Mouse (Mus musculus): ENCODE measurements around the gene Prdm16. TPM values are rescaled to one million over a fixed set of nuclear protein-coding genes. Genes with fewer than 3 reads are reported as not detected.

The Prdm16 gene
- polyA plus RNA-seq (2015; fragmentation: Nextera tagmentation; extraction: Ambion mirVana), result 16.9 and 17.5 TPM in 2 replicates

DNA sequence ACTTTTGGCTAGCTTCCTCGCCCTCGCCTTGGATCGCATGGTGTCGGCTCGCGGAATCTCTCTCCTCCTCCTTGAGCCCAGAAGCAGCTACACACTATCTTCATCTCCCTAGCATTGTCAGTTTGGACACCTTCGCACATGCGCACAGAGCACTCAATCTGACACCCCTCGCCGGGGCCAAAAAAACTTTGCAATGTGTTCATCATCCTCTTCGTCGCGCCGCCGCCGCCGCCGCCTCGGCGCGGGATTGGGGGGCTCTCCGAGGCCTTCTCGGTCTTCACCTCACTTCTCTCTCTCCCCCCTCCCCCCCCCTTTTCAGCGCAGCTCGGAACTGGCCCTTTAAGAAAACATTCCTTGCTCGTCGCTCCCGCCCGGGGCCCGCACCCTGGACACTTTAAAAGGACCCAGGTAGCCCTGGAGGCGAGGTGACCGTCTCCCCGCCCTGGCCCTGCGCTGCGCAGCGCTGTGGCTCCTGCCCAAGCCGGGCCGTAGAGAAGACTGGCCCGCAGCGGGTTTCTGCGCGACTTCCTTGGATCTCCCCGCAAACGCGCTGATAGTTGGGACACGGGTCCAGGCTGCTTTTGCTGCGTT, at the start of gene Prdm16:
Prdm16 (minus strand) TSS at position 153 of the 591 bp plus-strand sequence.
- Histone ChIP-seq H3K27me3 (peaks cover 81% of the 10 kb centered on the region), H3K4me1 (peaks cover 64% of the 10 kb centered on the region), H3K36me3 (no peaks in the 10 kb centered on the region), H3K9me3 (no peaks in the 10 kb centered on the region), H3K27ac (peak within 1 kb of the TSS; percentile 97), H3K9ac (peak within 1 kb of the TSS; percentile 68), H3K4me3 (peak within 1 kb of the TSS; percentile 70), H3K4me2 (peak within 1 kb of the TSS; percentile 85)
- peak; percentile 40; the same call in 1 of the 2 replicates for ATAC-seq (ENCODE audit: insufficient number of reproducible peaks, low FRiP score, low TSS enrichment, low read depth)
- under 1% methylated on average over 47 of the region's 47 CpGs for WGBS

DNA sequence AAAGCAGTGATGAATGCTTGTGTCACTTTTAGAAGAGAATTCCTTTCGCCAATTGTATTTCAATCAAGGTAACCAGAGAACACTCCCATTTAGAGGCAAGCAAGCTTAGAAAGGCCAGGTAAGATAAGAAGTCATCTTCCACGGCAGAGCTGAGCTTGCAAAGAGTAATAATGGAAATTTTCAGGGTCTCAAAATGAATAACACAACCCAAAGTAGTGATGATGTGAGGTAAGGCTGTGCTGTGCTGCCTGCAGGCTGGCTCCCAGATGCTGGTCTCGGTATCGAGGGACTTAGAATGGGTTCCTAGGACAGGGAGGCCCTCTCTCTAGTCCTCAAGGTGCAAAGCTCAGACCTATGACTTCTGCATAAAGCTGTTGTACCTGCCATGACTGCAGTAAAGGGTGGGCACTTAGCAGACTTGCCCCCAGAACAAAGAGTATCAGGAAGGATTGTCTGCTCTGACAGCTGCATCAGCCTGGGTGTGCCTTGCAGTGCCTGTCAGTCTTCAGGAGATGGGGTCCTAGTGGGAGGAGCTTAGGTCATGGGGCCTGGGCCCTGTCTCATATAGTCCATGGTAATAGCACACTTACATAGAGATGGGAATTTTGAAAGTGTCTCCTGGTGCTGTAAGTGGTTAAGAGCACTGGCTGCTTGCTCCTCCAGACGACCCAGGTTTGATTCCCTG, 46.5 kb upstream of the Prdm16 start:
- H3K9me3 ChIP-seq, result no peaks in the 10 kb centered on the region

DNA sequence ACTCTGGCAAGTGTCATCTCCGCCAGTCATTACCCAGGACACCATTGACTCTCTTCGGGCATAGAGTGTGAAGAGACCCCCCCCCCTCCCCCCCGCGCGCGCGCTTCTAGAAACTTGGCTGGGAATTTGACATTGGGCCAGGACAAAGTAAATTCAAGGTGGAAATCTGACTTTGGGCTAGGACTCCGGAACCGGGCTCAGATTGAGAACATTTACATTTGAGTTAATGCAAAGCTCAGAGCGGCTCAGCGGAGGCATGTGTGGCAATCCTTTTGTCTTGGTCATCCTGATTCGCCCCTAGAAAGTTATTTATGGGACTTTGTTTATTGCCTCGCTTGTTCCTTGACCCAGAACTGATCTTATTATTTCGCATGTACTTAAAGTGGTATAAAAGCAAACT, 45.6 kb upstream of the Prdm16 start:
- no peaks in the 10 kb centered on the region for H3K9me3 ChIP-seq
- no peak overlapping the region for H3K4me2 ChIP-seq
- no peak for ATAC-seq (ENCODE audit: insufficient number of reproducible peaks, low FRiP score, low TSS enrichment, low read depth)
- WGBS, result 59% methylated on average over 14 of the region's 14 CpGs
- H3K4me1 ChIP-seq, result no peaks in the 10 kb centered on the region
- no peak overlapping the region for H3K4me3 ChIP-seq
- no peak overlapping the region for H3K9ac ChIP-seq
- no peaks in the 10 kb centered on the region for H3K36me3 ChIP-seq
- no peak overlapping the region for H3K27ac ChIP-seq
- 0 out of 2 replicates have a peak, but pooled peaks cover 6% of the 10 kb centered on the region for H3K27me3 ChIP-seq

More for the DNA sequence above, 46.5 kb upstream of the Prdm16 start:
- no peak for ATAC-seq (ENCODE audit: insufficient number of reproducible peaks, low FRiP score, low TSS enrichment, low read depth)
- WGBS, result 77% methylated on average over 5 of the region's 5 CpGs
- Histone ChIP-seq H3K4me2 (no peak overlapping the region), H3K9ac (no peak overlapping the region), H3K27ac (no peak overlapping the region), H3K36me3 (no peaks in the 10 kb centered on the region), H3K4me3 (no peak overlapping the region), H3K4me1 (no peaks in the 10 kb centered on the region), H3K27me3 (0 out of 2 replicates have a peak, but pooled peaks cover 11% of the 10 kb centered on the region)

DNA sequence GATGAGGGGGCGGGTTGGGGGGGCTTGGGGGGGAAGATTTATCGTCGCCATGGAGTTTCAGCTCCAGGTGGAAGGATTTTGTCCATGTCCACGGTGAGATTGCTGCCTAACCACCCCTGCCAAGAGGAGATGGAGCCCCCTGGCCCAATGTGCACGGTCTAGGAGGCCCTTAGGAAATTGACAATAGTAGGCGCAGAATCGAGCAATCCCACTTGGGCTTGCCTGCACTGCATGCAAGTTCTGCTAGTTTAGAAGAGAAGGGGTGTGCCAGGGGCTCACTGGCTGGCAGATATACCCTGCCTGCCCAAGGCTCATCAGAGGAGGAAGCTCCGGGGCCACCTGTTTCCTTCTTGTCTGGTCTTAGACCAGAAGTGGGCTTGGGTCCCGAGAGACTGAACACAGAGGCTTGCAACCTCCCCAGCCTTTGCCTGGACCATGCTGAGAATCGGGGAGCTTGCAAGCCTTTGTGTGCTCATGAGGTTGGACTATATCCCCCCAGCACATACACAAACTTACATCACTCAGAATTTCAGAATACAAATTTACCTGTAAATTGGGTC, 38.8 kb upstream of the Prdm16 start:
- no peak for ATAC-seq (ENCODE audit: insufficient number of reproducible peaks, low FRiP score, low TSS enrichment, low read depth)
- WGBS, result 53% methylated on average over 10 of the region's 10 CpGs
- no peak overlapping the region for H3K27ac ChIP-seq
- peaks cover 11% of the 10 kb centered on the region for H3K27me3 ChIP-seq
- no peaks in the 10 kb centered on the region for H3K9me3 ChIP-seq
- no peak overlapping the region for H3K4me2 ChIP-seq
- no peaks in the 10 kb centered on the region for H3K36me3 ChIP-seq
- peaks cover 35% of the 10 kb centered on the region for H3K4me1 ChIP-seq
- no peak overlapping the region for H3K4me3 ChIP-seq
- no peak overlapping the region for H3K9ac ChIP-seq

DNA sequence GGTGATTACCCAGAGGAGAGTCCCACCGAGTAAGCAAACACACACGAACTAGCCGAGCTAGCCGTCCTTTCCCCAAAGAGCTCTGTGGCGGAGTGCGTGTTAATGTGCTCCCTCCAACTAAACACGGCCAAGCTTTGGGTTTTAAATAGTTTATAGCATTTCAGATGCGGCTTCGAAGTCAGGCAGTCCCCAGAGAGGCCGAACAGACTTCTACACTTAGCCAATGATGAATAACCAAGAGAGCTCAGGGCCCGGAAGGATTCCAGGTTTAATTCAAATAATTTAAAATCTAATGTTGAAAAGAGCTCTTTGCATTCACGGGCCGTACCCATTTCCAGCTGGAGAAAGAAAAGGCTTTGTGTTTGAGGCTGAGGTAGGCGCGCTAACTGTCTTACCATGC, 38.3 kb upstream of the Prdm16 start:
- H3K4me1 ChIP-seq, result peaks cover 35% of the 10 kb centered on the region
- no peak overlapping the region for H3K9ac ChIP-seq
- H3K27me3 ChIP-seq, result peaks cover 11% of the 10 kb centered on the region
- peak overlapping the region; percentile 20; the same call in 1 of the 2 replicates for H3K4me2 ChIP-seq
- no peaks in the 10 kb centered on the region for H3K9me3 ChIP-seq
- no peaks in the 10 kb centered on the region for H3K36me3 ChIP-seq
- H3K27ac ChIP-seq, result no peak overlapping the region
- H3K4me3 ChIP-seq, result no peak overlapping the region
- WGBS, result 23% methylated on average over 15 of the region's 15 CpGs
- no peak for ATAC-seq (ENCODE audit: insufficient number of reproducible peaks, low FRiP score, low TSS enrichment, low read depth)

DNA sequence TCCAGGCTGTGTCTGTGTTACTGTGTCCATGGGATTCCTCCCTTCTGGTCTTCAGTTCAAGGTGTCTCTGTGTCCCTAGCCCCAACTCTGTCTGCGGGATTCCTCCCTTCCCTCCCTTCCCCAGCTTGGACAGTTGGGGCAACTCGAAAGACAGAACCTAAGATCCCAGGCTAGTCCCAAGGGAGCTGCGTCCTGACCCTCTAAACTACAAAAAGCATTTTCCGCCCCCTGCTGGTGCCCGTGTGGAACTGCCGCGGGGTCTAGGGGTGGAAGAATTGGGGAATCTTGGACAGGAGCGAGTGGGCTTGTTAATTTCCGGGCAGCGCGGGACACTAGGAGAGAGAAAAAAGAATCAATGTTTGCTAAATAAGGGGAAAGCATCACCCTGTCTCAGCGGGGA, 37.9 kb upstream of the Prdm16 start:
- Histone ChIP-seq H3K36me3 (no peaks in the 10 kb centered on the region), H3K4me2 (peak overlapping the region; percentile 20; the same call in 1 of the 2 replicates), H3K27me3 (peaks cover 8% of the 10 kb centered on the region), H3K27ac (no peak overlapping the region), H3K9me3 (no peaks in the 10 kb centered on the region), H3K9ac (no peak overlapping the region), H3K4me1 (peaks cover 35% of the 10 kb centered on the region), H3K4me3 (no peak overlapping the region)
- ATAC-seq (ENCODE audit: insufficient number of reproducible peaks, low FRiP score, low TSS enrichment, low read depth), result no peak
- WGBS, result 3% methylated on average over 12 of the region's 12 CpGs

DNA sequence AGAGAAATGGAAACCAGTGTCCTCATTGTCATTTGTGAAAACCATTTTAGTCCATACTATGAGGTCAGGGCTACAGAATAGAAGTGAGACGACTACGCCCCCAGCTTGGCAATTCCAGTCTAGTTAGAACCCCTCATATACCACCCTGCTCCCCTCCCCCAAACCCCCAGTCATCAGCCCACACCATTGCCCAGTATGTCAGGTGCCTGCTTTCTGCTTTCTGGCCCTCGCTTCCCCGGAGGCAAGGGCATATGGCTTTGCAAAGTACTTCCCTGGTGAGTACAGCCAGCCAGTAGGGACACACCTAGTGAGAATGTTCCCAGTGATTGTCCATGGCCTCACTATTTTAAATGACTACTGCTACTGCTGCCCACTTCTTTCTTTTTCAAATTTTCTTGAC, 37.3 kb upstream of the Prdm16 start:
- 70% methylated on average over 4 of the region's 4 CpGs for WGBS
- Histone ChIP-seq H3K27me3 (peaks cover 8% of the 10 kb centered on the region), H3K9me3 (no peaks in the 10 kb centered on the region), H3K4me1 (peaks cover 35% of the 10 kb centered on the region), H3K36me3 (no peaks in the 10 kb centered on the region), H3K4me2 (no peak overlapping the region), H3K9ac (no peak overlapping the region), H3K27ac (no peak overlapping the region), H3K4me3 (no peak overlapping the region)
- ATAC-seq (ENCODE audit: insufficient number of reproducible peaks, low FRiP score, low TSS enrichment, low read depth), result no peak

DNA sequence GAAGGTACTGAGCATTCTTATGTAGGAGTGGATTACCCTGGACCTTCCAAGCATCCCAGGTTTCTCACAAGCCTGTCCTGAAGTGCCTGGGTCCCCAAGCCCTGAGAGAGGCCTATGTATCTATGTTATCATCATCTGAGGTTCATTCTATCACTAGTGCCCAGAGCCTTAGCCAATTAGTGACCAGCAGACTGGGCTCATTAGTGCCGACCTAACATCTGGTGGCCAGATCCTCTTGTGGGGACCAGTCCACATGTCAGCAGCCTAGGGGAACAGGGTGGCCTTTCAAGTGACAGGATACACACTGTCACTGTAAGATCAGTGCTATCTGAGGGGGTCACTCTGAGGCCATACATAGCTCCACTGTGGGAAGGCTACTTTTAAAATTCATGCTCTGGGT, 35.4 kb upstream of the Prdm16 start:
- H3K9ac ChIP-seq, result no peak overlapping the region
- no peak for ATAC-seq (ENCODE audit: insufficient number of reproducible peaks, low FRiP score, low TSS enrichment, low read depth)
- no peak overlapping the region for H3K4me3 ChIP-seq
- no peak overlapping the region for H3K4me2 ChIP-seq
- no peaks in the 10 kb centered on the region for H3K36me3 ChIP-seq
- H3K27ac ChIP-seq, result no peak overlapping the region
- peaks cover 8% of the 10 kb centered on the region for H3K27me3 ChIP-seq
- no peaks in the 10 kb centered on the region for H3K9me3 ChIP-seq
- H3K4me1 ChIP-seq, result peaks cover 35% of the 10 kb centered on the region
- 23% methylated on average over 1 of the region's 1 CpGs for WGBS

DNA sequence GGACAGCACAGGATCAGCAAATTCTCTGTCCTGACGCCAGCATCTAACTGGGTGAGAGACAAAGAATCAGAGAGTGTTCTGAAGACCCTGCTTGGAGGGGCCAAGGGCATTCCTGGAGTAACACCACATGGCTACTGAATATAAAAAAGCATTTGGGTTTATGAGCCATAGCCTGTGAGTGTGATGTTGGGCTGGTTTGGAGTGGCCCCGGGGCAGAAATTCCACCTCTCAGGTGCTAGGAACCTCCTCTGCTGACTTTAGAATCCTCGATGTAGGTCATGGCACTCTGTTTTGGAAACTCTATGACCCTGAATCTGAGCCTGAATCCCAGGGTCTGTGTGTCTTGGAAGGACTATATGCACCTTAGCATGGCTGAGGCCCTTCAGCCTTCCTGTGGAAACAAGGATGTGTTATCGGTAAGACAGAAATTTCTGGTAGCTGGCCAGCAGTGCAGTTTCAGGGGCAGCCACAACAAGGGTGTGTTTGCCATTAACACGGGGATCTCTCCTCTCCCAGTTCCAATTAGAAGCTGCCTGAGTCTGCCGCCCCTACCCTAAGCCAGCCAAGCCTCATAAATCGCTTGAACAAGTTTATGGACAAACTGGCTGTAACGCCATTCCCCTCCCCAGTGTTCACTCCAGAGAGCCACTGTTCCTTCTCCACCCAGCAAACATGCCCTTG, 34.7 kb upstream of the Prdm16 start:
- Histone ChIP-seq H3K27ac (no peak overlapping the region), H3K4me3 (no peak overlapping the region), H3K9ac (no peak overlapping the region), H3K4me1 (peaks cover 35% of the 10 kb centered on the region), H3K36me3 (no peaks in the 10 kb centered on the region), H3K9me3 (no peaks in the 10 kb centered on the region), H3K27me3 (peaks cover 5% of the 10 kb centered on the region), H3K4me2 (no peak overlapping the region)
- peak; percentile 45; the same call in 1 of the 2 replicates for ATAC-seq (ENCODE audit: insufficient number of reproducible peaks, low FRiP score, low TSS enrichment, low read depth)
- WGBS, result 19% methylated on average over 8 of the region's 8 CpGs

DNA sequence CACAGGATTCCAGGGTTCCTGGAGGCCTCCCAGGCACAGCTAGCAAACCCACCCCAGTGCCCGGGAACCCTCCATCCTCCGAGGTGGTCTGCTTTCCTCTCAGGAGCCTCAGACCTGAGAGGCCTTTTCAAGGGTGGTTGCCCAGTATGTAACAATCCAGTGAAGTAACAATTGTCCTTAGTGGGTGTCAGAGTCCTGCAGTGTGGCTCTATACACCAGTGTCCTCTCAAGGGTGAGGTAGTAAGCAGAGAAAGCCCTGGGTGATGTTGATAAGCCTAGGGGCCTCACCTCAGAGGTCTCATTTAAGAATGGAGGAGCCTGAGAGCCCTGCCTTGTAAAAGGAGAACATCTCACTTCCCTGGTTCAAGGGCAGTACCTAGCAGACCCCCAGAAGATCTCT, 31.1 kb upstream of the Prdm16 start, which contains the start of gene Actrt2:
Actrt2 (minus strand) TSS at position 101 of the 400 bp plus-strand sequence.
- WGBS, result 85% methylated on average over 2 of the region's 2 CpGs
- no peak for ATAC-seq (ENCODE audit: insufficient number of reproducible peaks, low FRiP score, low TSS enrichment, low read depth)
- Histone ChIP-seq H3K9me3 (no peaks in the 10 kb centered on the region), H3K9ac (no peak within 1 kb of the TSS), H3K27ac (no peak within 1 kb of the TSS), H3K4me2 (no peak within 1 kb of the TSS), H3K4me3 (no peak within 1 kb of the TSS), H3K36me3 (no peaks in the 10 kb centered on the region), H3K27me3 (peaks cover 24% of the 10 kb centered on the region), H3K4me1 (peaks cover 28% of the 10 kb centered on the region)

DNA sequence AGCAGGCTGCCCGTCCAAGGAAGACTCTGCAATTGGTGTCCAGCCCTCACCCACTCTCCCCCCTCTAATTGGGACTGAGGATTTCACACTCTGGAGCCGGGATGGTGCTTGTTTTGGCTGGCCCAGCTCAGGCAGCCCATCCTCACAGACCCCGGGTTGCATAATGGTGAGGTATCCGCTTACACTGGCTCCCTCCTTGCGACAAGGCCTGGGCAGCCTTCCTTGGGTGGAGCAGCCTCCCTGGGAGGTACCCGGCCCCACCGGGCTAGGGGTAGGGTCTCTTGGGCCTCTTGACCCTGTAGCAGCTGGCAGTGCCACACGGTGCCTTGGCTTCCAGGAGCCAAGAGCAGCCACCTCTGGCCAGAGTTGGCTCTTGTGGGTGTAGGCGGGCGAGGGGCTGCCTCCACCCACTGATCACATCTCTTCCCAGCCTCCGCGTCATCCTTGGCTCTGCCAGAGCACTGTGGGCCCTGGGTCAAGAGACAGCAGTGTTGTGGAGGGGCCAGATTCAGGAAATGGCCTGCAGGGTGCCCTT, 26.1 kb upstream of the Prdm16 start:
- 59% methylated on average over 12 of the region's 12 CpGs for WGBS
- Histone ChIP-seq H3K27me3 (peaks cover 33% of the 10 kb centered on the region), H3K9ac (no peak overlapping the region), H3K4me1 (peaks cover 22% of the 10 kb centered on the region), H3K27ac (no peak overlapping the region), H3K36me3 (no peaks in the 10 kb centered on the region), H3K4me2 (no peak overlapping the region), H3K9me3 (no peaks in the 10 kb centered on the region), H3K4me3 (no peak overlapping the region)
- no peak for ATAC-seq (ENCODE audit: insufficient number of reproducible peaks, low FRiP score, low TSS enrichment, low read depth)

Measured in limb, embryonic 15.5 days (tissue).